Mouse (Mus musculus): ENCODE measurements around the gene Asgr1.
A peak's percentile ranks its signal among the peaks of the same experiment; 100 is the strongest.
"Not testable (repeated sequence)": the region's sequence is repeated elsewhere in the genome, so short reads cannot be mapped to it uniquely, and the experiment has no call there.

The Asgr1 gene

GRCm38 (mm10) chr11:70070057-70070456 lies 16.2 kb downstream of the Asgr1 start:
- no peak for DNase-seq (ENCODE audit: low spot score)

GRCm38 (mm10) chr11:70070603-70071002 lies 16.7 kb downstream of the Asgr1 start:
- not testable (repeated sequence) for DNase-seq (ENCODE audit: low spot score)

- DNase-seq (ENCODE audit: low spot score), result peak; percentile 35
Measured at GRCm38 (mm10) chr11:70074379-70075071, 20.6 kb downstream of the Asgr1 start.

- no peak for DNase-seq (ENCODE audit: low spot score)
Measured at GRCm38 (mm10) chr11:70075581-70075980, 21.7 kb downstream of the Asgr1 start.

- DNase-seq (ENCODE audit: low spot score), result no peak
Measured at GRCm38 (mm10) chr11:70077441-70077840, 23.6 kb downstream of the Asgr1 start.

- DNase-seq (ENCODE audit: low spot score), result no peak
Measured at GRCm38 (mm10) chr11:70079175-70079574, 25.3 kb downstream of the Asgr1 start.

- peak; percentile 61 for DNase-seq (ENCODE audit: low spot score)
Measured at GRCm38 (mm10) chr11:70079928-70080327, 26.0 kb downstream of the Asgr1 start.

GRCm38 (mm10) chr11:70080803-70081590 lies 27.1 kb downstream of the Asgr1 start:
- peak; percentile 10 for DNase-seq (ENCODE audit: low spot score)

- no peak for DNase-seq (ENCODE audit: low spot score)
Measured at GRCm38 (mm10) chr11:70084563-70084962, 30.7 kb downstream of the Asgr1 start.

GRCm38 (mm10) chr11:70091986-70092783 lies 38.3 kb downstream of the Asgr1 start, which contains the start of gene Asgr2:
Asgr2 (plus strand) TSS chr11:70092644.
- no peak for DNase-seq (ENCODE audit: low spot score)

- no peak for DNase-seq (ENCODE audit: low spot score)
Measured at GRCm38 (mm10) chr11:70097396-70097795, 43.5 kb downstream of the Asgr1 start.

- DNase-seq (ENCODE audit: low spot score), result no peak
Measured at GRCm38 (mm10) chr11:70099102-70099501, 45.2 kb downstream of the Asgr1 start.

- DNase-seq (ENCODE audit: low spot score), result no peak
Measured at GRCm38 (mm10) chr11:70099809-70100208, 45.9 kb downstream of the Asgr1 start.

GRCm38 (mm10) chr11:70103701-70104315 lies 49.9 kb downstream of the Asgr1 start:
- DNase-seq (ENCODE audit: low spot score), result no peak

GRCm38 (mm10) chr11:70107085-70107484 lies 53.2 kb downstream of the Asgr1 start:
- no peak for DNase-seq (ENCODE audit: low spot score)

All from T-cell, adult 2 months (primary cell).